Mouse (Mus musculus): ENCODE measurements around the gene Cdca4. TPM values are rescaled to one million over a fixed set of nuclear protein-coding genes. Genes with fewer than 3 reads are reported as not detected.
A peak's percentile ranks its signal among the peaks of the same experiment; 100 is the strongest.

The Cdca4 gene
- polyA plus RNA-seq, 1 experiment from 2014 or later = 30.4 TPM

DNA sequence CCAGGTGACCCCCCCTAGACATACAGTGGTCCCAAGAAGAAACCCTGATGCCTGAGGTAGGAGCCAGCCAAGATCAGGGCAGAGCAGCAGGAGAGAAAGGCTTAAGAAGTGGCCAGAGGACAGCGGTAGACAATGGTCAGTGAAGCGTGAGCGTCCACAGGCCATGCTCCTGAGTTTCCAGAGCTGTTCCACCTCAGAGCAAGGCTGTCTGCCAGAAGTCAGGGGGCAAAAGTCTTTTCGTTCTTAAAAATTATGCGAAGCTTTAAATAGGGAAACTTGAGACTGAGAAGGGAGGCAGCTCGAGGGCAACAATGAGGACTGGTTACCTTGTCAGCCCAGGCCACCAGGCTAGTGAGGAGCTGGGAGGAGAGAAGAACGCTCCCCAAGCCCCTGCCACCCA is 15.9 kb downstream of the Cdca4 start:
- Histone ChIP-seq H3K4me1 (ENCODE audit: insufficient read depth) (peaks cover 10% of the 10 kb centered on the region), H3K27ac (ENCODE audit: low read depth) (no peak overlapping the region), H3K36me3 (replicated peaks; ENCODE audit: insufficient read depth, low read length) (peaks cover 16% of the 10 kb centered on the region), H3K4me2 (ENCODE audit: low read depth, low read length) (no peak overlapping the region), H3K27me3 (ENCODE audit: insufficient read depth, low read length) (peaks cover 12% of the 10 kb centered on the region; the same call in 1 of the 2 replicates), H3K9me3 (ENCODE audit: low read length) (no peaks in the 10 kb centered on the region), H3K4me3 (ENCODE audit: low read depth, low read length) (no peak overlapping the region), H3K9ac (replicated peaks) (no peak overlapping the region)
- TF ChIP-seq EP300 (IDR thresholded peaks at IDR 0.05; ENCODE audit: low read depth) (no peak), CTCF (IDR thresholded peaks at IDR 0.05; ENCODE audit: low read depth) (no peak)
- 89% methylated on average over 7 of the region's 7 CpGs for WGBS (ENCODE audit: insufficient replicate concordance)
- DNase-seq (no peak), ATAC-seq (no peak)

- Histone ChIP-seq H3K27ac (ENCODE audit: low read depth) (no peak overlapping the region), H3K36me3 (replicated peaks; ENCODE audit: insufficient read depth, low read length) (no peaks in the 10 kb centered on the region), H3K27me3 (ENCODE audit: insufficient read depth, low read length) (peaks cover 14% of the 10 kb centered on the region; the same call in 1 of the 2 replicates), H3K4me1 (ENCODE audit: insufficient read depth) (peaks cover 11% of the 10 kb centered on the region), H3K4me3 (ENCODE audit: low read depth, low read length) (no peak overlapping the region), H3K4me2 (ENCODE audit: low read depth, low read length) (no peak overlapping the region), H3K9ac (replicated peaks) (no peak overlapping the region), H3K9me3 (ENCODE audit: low read length) (no peaks in the 10 kb centered on the region)
- TF ChIP-seq EP300 (IDR thresholded peaks at IDR 0.05; ENCODE audit: low read depth) (no peak), CTCF (IDR thresholded peaks at IDR 0.05; ENCODE audit: low read depth) (no peak)
- WGBS (ENCODE audit: insufficient replicate concordance) = 61% methylated on average over 19 of the region's 19 CpGs
- no peak for DNase-seq
- ATAC-seq = no peak
Measured at GRCm38 (mm10) chr12:112810092-112810885, 18.9 kb downstream of the Cdca4 start.

DNA sequence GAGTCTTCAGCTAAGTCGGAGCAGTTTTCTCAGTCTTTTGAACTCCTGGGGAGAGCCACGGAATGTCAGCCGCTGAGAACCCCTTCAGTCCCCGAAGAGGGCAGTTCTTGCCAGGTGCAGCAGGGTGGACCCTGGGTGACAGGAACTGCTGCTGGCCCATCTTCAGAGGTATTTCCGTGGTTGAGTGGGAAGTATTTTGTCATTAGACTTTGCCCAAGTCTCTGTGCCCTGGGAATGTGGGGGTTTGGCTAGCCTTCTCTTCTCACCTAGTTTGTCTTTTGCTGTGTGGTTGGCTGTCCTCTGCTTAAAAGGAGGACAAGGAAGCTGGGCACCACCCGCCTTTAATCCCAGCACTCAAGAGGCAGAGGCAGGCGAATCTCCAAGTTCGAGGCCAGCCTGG is 19.6 kb downstream of the Cdca4 start:
- no peak for DNase-seq
- H3K9ac ChIP-seq (replicated peaks) = peak overlapping the region; percentile 65
- peak overlapping the region; percentile 65 for H3K4me3 ChIP-seq (ENCODE audit: low read depth, low read length)
- H3K27me3 ChIP-seq (ENCODE audit: insufficient read depth, low read length) = peaks cover 20% of the 10 kb centered on the region; the same call in 1 of the 2 replicates
- no peaks in the 10 kb centered on the region for H3K9me3 ChIP-seq (ENCODE audit: low read length)
- no peak overlapping the region for H3K27ac ChIP-seq (ENCODE audit: low read depth)
- peaks cover 11% of the 10 kb centered on the region for H3K4me1 ChIP-seq (ENCODE audit: insufficient read depth)
- no peak for ATAC-seq
- peak overlapping the region; percentile 97 for H3K4me2 ChIP-seq (ENCODE audit: low read depth, low read length)
- no peaks in the 10 kb centered on the region for H3K36me3 ChIP-seq (replicated peaks; ENCODE audit: insufficient read depth, low read length)
- TF ChIP-seq CTCF (IDR thresholded peaks at IDR 0.05; ENCODE audit: low read depth) = no peak
- no peak for TF ChIP-seq EP300 (IDR thresholded peaks at IDR 0.05; ENCODE audit: low read depth)
- WGBS (ENCODE audit: insufficient replicate concordance) = 11% methylated on average over 8 of the region's 8 CpGs

GRCm38 (mm10) chr12:112808587-112809364 is 20.4 kb downstream of the Cdca4 start, which contains the start of gene Clba1:
Gene Clba1 (plus strand): TSS chr12:112808937.
- WGBS (ENCODE audit: insufficient replicate concordance) = 4% methylated on average over 44 of the region's 64 CpGs
- TF ChIP-seq EP300 (IDR thresholded peaks at IDR 0.05; ENCODE audit: low read depth) (no peak), CTCF (IDR thresholded peaks at IDR 0.05; ENCODE audit: low read depth) (peak; percentile 76)
- Histone ChIP-seq H3K9ac (replicated peaks) (peak within 1 kb of the TSS; percentile 65), H3K9me3 (ENCODE audit: low read length) (no peaks in the 10 kb centered on the region), H3K4me2 (ENCODE audit: low read depth, low read length) (peak within 1 kb of the TSS; percentile 97), H3K4me3 (ENCODE audit: low read depth, low read length) (peak within 1 kb of the TSS; percentile 65), H3K27me3 (ENCODE audit: insufficient read depth, low read length) (peaks cover 27% of the 10 kb centered on the region; the same call in 1 of the 2 replicates), H3K27ac (ENCODE audit: low read depth) (no peak within 1 kb of the TSS), H3K4me1 (ENCODE audit: insufficient read depth) (peaks cover 11% of the 10 kb centered on the region), H3K36me3 (replicated peaks; ENCODE audit: insufficient read depth, low read length) (no peaks in the 10 kb centered on the region)
- ATAC-seq (peak; percentile 93), DNase-seq (peak; percentile 92)

DNA sequence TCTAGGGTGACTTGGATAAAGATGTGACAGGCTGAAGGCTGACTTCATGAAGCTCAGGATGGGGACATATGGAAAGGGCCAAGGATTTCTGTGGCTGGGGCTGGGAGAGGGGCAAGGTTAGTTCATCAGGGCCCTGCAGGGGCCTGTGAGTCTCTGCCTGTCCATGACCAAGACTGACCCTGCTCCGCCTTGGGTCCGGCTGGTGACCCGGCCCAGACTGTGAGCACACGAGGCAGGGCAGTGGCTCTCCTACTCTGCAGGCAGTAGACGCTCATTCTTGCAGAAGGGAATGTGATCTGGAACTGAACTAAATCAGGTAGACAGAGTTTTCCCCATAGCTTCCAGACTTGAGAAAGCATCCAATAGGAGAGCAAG is 21.0 kb downstream of the Cdca4 start:
- DNase-seq (no peak), ATAC-seq (no peak)
- peaks cover 32% of the 10 kb centered on the region for H3K27me3 ChIP-seq (ENCODE audit: insufficient read depth, low read length)
- peaks cover 11% of the 10 kb centered on the region for H3K4me1 ChIP-seq (ENCODE audit: insufficient read depth)
- no peak for TF ChIP-seq CTCF (IDR thresholded peaks at IDR 0.05; ENCODE audit: low read depth)
- TF ChIP-seq EP300 (IDR thresholded peaks at IDR 0.05; ENCODE audit: low read depth) = no peak
- 85% methylated on average over 5 of the region's 5 CpGs for WGBS (ENCODE audit: insufficient replicate concordance)
- no peaks in the 10 kb centered on the region for H3K36me3 ChIP-seq (replicated peaks; ENCODE audit: insufficient read depth, low read length)
- no peak overlapping the region for H3K4me3 ChIP-seq (ENCODE audit: low read depth, low read length)
- no peak overlapping the region for H3K27ac ChIP-seq (ENCODE audit: low read depth)
- no peaks in the 10 kb centered on the region for H3K9me3 ChIP-seq (ENCODE audit: low read length)
- H3K9ac ChIP-seq (replicated peaks) = no peak overlapping the region
- peak overlapping the region; percentile 97 for H3K4me2 ChIP-seq (ENCODE audit: low read depth, low read length)

GRCm38 (mm10) chr12:112807796-112808195 is 21.4 kb downstream of the Cdca4 start:
- TF ChIP-seq EP300 (IDR thresholded peaks at IDR 0.05; ENCODE audit: low read depth) (no peak), CTCF (IDR thresholded peaks at IDR 0.05; ENCODE audit: low read depth) (no peak)
- WGBS (ENCODE audit: insufficient replicate concordance) = 68% methylated on average over 4 of the region's 4 CpGs
- Histone ChIP-seq H3K27ac (ENCODE audit: low read depth) (no peak overlapping the region), H3K9ac (replicated peaks) (no peak overlapping the region), H3K4me2 (ENCODE audit: low read depth, low read length) (no peak overlapping the region), H3K27me3 (ENCODE audit: insufficient read depth, low read length) (peaks cover 36% of the 10 kb centered on the region), H3K9me3 (ENCODE audit: low read length) (no peaks in the 10 kb centered on the region), H3K4me1 (ENCODE audit: insufficient read depth) (peaks cover 11% of the 10 kb centered on the region), H3K36me3 (replicated peaks; ENCODE audit: insufficient read depth, low read length) (no peaks in the 10 kb centered on the region), H3K4me3 (ENCODE audit: low read depth, low read length) (no peak overlapping the region)
- no peak for ATAC-seq
- DNase-seq = no peak

All from liver, postnatal 0 days (tissue).